Mouse (Mus musculus) cerebellum, postnatal 10 days (tissue): Measurements from ENCODE around the gene Nop16.
A peak's percentile ranks its signal among the peaks of the same experiment; 100 is the strongest.

ENCODE experiments used
- DNase-seq, 2 experiments: peaks; one replicate each; pipeline ENCODE4 v3.0.0; 2021; ENCODE audit warnings: mixed read lengths in 2 of 2

The Nop16 gene

DNA sequence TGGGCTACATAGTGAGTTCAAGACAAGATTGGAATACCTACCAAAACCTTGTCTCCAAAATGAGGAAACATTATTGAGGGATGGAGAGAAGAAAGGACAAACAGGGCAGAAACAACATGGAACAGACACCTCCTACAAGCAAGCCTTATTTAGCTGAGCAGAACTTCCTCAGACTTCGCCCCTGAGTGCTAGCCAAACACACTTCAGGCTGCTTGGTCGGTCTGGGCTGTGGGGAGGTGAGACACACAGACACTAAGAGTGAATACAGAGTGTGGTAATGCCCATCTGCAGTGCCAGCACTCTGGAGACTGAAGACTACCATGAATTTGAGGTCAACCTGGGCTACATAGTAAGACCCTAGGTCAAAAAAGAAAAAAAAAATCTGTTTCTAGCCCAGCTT lies 30.2 kb downstream of the Nop16 start:
- DNase-seq: no peak

DNA sequence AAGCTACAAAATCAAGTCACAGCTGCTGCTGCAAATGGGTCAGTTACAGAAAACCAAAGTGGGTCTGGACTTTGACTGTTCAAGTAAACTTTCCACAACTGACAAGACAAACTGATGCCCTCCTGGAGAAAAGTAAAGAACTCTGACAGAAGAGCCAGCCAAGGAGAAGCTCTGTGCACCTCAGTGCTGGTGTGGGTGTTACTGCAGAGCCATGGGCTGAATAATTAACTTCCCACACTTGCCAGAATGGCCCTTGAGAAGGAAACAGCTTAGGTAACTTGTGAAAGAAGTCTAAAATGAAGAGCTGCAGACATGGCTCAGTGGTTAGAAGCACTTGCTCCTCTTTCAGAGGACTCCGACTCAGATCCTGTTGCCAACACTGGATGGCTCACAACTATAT lies 32.2 kb downstream of the Nop16 start:
- DNase-seq: no peak

DNA sequence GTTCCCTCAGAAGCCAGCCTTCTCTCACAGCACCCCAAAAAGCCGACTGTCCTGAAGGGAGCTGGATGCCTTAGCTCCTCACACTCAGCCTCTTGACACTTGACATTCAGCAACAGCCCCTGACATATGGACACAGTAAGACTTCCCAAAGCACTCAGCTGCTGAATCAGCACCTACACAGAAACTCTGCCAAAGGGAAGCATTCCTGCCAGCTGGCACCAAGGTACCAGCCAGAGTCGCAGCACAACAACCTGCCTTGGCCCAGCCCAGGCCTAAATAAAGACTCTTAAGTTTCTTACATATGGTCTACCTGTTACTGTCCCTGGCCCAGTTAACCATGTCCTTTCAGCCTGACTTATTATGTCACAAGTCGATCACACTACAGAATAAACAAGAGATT lies 33.1 kb downstream of the Nop16 start:
- peak; percentile 91 to 93 for DNase-seq

DNA sequence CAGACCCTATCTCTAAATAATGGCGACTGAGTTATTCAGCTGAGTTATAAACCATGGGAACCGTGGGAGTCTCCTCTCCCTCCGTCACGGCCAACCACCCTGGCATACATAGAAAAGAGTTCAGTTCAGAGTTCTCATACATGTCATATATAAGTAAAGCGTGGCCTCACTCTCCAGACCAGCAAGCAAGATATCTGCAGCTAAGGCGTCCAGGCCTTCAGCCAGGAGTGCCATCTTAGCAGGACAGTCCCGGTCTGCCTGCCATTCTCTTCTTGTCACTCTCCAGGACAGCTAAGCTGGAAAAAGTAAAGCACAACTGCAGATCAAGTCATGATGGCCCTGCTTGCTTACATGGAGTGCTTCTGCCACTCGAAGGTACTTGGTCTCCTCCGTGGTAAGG lies 33.7 kb downstream of the Nop16 start:
- DNase-seq: no peak

DNA sequence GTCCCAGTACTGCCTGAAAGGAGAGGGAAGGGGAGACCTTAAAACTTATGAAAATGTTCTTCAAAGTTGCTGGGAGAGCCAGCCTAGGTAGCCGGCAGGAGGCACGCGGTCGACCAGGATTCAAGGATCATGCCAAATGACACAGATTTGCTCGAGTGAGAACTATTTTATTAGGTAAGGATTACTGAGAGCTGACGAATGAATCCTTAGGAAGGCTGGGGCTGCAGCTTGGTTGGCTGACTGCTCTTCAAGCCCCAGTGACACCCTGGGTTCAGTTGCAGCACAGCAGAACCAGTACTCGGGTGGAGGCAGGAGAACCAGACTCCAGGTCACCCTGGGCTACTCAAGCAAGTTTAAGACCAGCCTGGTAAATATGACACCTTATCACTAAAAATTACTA lies 41.9 kb downstream of the Nop16 start:
- DNase-seq: no peak
